Mouse (Mus musculus) kidney, postnatal 25 days (tissue): ENCODE results near the gene Zc3h7b.
"Not testable (repeated sequence)": the region's sequence is repeated elsewhere in the genome, so short reads cannot be mapped to it uniquely, and the experiment has no call there.

Experiments
- DNase-seq, 2 experiments: peaks; one replicate each; pipeline ENCODE4 v3.0.0; 2021; ENCODE audit warnings: mixed read lengths in 2 of 2

Zc3h7b gene

DNA sequence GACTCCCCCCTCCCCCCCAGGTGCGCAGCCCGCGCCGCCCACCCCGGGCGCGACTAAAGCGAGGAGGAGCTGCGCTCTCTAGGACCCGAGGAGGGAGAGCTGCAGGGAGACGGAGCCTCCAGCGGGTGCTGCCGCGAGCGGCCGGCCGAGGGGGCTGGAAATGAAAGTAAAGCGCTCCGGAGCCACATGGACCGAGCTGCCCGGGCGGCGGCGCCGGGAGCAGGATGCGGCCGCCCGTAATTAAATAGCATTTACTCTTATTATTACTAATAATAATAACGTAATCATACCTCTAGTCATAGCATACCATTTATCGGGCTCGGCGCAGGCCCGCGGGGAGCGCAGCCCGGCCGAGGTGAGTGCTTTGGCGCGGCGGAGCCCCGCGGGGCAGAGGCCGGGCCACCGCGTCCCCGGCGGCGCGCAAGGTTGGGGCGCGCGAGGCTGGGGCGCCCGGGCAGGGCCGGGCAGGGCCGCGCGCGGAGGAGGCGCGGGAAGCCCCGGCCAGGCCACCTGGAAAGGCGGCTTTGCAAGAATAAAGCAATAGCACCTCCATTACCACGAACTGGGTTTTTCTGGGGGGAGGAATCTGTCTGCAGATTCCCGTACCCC, at the start of gene Zc3h7b, which contains the start of gene Rangap1:
Gene Zc3h7b, plus strand, starts transcription at position 66 of the 609 bp plus-strand sequence.
Gene Rangap1, minus strand, starts transcription at position 539 of the 609 bp plus-strand sequence.
- peak; percentile 79 to 90 for DNase-seq

DNA sequence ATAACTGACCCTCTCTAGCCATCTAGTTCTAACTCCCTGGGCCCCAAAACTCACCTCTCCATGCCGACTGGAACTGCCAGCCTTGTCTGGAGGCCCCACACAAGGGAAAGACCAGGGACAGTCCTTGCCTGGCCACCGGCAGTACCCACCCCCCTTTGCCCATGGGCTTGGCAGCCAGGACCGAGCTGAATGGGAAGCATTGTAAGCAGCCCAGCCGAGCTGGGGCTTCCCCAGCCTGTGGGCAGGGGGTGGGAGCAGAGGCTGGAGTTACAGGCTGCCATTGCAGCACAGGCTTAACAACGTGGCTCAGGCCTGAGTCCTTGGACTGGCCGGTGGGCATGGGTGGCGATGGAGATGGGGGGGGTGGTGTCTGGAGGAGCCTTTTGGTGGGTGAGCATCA, 47.7 kb upstream of the Zc3h7b start, which contains the start of gene Chadl:
Gene Chadl, minus strand, starts transcription at position 113 of the 400 bp plus-strand sequence.
- DNase-seq: peak in 1 of 2 experiments; percentile 39

DNA sequence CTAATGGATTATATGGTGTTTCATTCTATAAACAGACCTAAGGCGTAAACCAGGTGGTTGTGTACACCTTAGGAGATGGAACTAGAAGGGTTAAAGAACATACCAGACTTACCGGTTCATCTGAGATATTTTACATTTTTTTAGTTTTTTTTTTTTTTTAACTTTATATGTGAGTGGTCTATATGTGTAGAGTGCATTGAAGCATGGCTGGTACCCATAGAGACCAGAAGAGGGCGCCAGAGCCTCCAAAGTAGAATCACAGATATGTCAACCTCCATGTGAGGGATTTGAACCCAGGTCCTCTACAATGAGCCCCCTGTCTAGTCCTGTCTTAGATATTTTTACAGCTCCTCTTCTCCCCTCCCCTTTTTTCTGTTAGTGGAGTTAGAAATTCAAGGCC, 47.0 kb upstream of the Zc3h7b start:
- peak; percentile 50 to 58 for DNase-seq

DNA sequence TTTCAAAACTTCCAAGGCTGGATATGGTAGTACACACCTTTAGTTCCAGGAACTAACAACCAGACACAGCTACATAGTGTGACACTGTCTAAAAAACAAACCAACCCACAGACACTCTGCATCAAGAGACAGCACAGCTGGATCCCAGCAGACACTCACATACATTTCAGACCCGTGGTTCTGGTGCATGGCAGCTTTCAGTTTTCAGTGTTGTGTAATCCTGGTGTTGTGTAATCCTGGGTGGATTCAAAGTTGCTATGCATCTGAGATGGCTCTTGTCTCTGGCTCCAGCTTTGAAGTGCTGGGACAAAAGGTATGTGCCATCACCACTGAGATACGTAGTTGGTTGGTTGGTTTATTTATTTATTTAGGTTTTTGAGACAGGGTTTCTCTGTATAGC, 46.3 kb upstream of the Zc3h7b start:
- no peak for DNase-seq

DNA sequence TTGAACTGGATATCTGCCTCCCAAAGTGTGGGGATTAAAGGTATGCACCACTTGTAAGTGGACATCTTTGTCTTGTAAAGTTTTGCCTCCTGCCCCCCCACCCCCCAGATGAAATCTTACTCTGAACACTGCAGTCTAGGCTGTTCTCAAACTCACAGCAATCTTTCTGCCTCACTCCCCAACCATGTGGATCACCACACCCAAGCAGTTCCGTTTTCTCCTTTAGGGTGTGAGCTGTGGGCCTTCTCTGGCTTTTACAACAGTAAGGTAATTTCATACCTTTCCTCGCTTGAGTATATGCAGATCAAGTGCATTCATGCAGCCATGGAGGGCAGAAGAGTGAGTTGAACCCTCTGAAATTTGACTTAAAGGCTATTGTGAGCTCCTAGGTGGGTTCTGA, 44.7 kb upstream of the Zc3h7b start:
- no peak for DNase-seq

DNA sequence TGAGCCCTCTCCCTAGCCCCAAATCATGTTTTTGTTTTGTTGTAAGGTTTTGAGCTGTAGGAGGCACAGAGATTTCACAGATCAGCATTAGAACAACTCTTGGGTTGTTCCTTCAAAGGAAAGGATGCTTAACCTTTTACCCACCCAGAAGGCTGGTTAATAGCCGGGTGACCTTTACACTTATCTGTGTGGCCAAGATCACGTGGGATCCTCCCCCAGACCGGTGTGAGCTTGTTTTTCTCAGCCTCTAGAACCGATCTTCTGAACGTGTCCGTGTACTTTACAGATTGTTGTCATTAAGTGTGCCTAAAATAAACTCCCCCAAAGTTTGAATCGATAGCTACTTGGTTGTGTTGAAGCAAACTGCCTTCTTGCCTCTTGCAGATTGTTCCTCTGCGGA, 44.3 kb upstream of the Zc3h7b start:
- DNase-seq: peak; percentile 74 to 87

DNA sequence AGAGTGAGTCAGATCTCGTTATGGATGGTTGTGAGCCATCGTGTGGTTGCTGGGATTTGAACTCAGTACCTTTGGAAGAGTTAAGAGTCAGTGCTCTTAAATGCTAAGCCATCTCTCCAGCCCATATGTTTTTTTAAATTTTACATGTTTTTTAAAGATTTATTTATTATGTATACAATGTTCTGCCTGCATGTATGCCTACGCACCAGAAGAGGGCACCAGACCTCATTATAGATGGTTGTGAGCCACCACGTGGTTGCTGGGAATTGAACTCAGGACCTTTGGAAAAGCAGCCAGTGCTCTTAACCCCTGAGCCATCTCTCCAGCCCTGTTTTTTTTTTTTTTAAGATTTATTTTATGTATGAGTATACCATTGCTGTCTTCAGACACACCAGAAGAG, 43.5 kb upstream of the Zc3h7b start:
- not testable (repeated sequence) for DNase-seq

DNA sequence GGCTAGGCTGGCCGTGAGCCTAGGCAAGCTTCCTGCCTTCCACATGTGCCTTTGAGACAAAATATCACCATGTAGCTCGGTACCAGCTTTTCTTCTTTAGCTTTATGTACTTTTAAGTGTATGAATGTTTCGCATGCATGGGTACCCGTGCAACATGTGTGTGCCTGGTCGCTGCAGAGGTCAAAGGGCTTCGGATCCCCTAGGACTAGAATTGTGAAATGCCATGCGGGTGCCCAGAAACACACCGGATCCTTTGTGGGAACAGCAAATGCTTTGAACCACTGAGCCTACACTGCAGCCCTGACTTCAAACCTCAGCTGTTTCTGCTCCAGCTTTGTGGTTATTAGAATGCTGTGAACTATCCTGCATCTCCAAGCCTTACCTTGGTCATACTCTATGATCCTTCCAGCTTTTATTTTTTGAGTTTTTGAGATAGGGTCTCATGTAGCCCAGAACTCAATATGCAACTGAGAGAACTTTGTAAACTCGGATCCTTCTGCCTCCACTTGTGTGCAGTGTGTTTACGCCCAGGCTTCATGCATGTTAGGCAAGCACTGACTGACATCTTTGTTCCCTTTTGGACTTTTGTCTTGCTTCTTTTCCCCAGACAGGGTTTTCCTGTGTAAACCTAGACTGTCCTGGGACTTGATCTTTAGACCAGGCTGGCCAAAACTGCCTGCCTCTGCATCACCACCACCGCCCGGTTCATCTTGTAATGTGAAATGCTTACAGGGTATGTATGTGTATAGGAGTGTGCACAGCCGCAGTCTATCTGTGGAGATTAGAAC, 42.4 kb upstream of the Zc3h7b start:
- no peak for DNase-seq

DNA sequence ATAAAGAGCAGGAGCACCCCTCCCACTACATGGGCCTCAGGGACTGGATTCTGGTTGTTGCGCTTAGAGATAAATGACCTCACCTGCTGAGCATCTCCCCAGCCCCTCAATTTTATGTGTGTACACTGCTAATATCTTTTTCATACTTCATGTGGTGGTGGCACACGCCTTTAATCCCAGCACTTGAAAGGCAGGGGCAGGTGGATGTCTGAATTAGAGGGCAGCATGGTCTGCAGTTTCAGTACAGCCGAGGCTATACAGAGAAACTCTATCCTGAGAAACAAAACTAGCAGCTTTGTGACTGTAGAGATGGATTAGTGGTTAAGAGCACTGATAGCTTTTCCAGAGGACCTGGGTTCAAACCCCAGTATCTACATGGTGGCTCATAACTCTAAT, 41.8 kb upstream of the Zc3h7b start:
- no peak for DNase-seq

DNA sequence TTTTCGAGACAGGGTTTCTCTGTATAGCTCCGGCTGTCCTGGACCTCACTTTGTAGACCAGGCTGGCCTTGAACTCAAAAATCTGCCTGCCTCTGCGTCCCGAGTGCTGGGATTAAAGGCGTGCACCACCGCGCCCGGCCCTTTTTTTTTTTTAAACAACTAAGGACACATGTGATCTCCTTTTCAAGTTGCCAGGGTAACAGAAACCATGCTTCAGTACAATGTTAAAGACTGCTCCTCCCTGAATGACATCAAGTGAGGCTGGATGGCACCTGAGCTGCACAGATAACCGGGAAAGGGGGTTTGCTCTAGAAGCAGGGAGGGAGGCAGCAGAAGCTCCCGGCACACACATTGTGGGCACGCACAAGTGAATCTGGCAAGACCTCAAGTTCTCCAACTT, 35.9 kb upstream of the Zc3h7b start:
- no peak for DNase-seq

DNA sequence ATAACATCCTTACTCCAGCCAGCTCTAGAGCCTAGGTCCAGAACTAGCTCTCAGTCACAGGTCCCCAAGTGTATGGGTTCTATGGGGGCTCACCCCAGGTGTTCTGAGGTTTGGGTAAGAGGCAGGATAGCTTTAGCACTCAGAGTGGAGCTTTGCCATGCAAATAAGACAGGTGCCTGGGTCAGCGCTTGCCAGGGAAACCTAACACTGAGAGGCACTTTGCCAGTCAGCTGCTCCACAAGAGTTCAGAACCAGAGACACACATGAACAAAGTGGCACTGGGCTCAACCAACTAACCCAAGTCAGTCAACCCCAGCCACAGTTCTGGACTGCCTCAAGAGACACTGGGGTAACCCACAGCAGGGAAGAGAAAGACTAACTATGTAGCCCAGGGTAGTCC, 35.2 kb upstream of the Zc3h7b start:
- no peak for DNase-seq

DNA sequence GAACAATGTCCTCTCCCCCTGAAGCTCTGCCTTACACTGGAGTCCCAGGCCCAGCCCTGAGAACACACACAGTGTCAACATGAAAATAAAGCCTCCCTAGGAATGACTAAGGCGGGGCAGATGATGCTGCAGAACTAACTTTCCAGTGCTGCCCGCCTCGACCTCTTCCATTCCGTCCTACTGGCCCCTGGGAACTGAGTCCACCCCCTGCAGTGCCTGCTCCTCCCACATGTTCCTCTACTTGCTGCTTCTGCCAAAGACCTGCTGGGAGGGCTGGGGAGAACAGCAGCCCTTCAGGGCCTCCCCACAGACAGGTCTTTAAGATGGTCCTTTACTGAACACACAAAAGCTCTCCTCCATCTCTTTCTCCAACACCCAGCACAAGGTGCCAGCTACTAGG, 34.1 kb upstream of the Zc3h7b start:
- DNase-seq: peak in 1 of 2 experiments; percentile 60

DNA sequence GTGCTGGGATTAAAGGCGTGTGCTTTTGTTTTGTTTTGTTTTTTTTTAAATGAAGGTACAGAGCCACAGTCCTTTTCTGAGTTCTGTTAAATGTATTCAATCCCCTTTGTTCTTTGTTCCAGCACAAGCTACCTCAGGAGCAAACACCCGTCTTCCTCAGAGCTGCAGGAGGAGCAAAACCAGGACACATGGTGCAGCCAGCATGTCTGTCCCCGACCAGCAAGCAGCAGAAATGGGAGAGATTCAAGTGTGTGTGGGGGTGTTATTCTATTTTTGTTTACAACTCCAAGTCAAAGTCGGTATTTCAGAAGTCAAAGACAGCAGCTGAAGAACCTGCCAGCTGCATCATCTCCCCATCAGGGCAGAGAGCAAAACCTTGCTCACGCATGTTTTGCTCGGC, 31.1 kb upstream of the Zc3h7b start:
- no peak for DNase-seq

DNA sequence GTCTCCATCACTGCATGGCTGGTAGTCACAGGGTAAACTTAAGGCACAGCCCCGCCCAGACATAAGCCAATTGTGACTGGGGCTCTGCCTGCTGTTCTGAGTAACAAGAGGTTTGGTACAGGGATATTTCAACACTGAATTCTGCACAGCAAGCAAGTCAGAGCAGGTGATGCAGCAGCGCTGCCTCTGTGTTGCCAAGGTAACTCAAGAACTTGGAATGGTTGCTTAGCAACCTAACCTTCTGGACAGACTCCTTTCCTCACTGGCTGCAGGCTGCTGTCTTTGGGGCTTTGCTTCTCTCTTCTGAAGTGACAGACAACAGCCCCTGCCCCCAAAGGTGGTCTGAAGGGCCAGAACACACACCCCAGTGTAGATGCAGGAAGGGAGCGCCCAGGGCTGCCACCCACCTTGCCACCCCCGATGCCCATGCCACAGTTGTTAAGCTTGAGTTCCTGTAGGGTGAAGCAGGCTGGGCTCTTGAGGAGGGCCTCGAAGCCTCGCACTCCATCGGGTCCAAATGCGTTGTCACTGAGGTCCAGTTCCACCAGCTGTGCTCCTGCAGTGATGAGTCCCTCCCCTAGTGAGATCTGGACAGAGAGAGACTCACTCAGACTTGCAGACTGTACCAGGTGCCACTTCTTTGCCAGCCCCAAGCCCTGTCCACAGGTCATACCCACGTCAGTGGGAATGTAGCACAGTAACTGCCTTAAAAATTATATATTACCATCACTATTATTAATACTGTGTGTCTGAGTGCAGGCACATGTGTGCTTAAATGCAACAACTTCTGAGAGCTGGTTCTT, 26.3 kb upstream of the Zc3h7b start:
- no peak for DNase-seq

DNA sequence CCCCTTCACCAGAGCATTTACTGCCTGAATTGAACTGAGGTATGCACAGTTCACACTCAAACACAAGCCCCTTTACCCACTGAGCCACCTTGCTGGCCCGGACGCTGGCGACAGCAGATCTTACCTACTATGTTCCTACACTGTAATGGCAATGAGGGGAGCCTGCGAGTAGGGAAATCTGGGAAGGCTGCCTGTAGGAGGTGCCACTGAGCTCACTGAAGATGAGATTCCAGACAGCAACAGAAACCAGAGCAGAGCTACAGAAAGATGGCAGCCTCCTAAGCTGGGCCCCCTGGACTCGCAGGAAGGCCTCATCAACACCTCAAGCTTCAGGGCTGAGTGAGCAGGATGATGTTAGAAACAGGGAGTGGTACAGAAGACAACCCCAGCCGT, 25.7 kb upstream of the Zc3h7b start:
- DNase-seq: no peak

DNA sequence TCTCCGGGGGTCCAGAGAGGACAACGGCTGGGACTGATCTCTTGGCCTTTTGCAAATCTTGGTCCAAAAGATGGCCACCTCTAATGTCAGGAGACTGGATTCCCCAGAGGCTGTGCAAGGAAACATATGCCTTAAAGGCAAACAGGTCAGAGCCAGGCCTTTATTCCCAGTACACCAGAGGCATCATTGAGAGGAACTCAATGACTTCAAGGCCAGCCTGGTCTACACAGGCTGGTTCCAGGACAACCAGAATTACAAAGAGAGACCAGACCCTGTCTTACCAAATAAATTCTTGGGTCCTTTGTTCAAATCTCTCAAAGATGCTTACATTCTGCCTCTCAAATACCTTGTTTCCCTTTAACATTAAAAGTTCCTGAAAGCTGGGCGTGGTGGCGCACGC, 22.5 kb upstream of the Zc3h7b start:
- no peak for DNase-seq

DNA sequence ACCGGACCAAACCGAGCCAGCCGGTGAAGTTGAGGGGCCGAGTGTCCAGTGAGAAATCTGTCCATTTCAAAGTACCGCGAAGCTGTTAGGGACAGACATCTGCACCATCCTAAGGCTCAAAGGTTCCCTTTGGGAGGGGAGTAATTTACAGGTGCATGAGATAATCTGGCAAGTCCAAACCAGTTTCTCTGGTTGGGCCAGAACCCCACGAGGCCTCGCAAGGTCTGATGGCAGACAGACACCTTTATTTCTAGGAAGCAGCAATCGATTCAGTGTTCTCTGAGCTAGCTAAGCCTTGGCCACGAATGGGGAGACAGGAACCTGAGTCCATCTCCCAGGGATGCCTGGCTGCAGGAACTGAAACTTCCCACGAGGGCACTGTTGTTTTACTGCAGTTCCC, 21.2 kb upstream of the Zc3h7b start:
- no peak for DNase-seq

DNA sequence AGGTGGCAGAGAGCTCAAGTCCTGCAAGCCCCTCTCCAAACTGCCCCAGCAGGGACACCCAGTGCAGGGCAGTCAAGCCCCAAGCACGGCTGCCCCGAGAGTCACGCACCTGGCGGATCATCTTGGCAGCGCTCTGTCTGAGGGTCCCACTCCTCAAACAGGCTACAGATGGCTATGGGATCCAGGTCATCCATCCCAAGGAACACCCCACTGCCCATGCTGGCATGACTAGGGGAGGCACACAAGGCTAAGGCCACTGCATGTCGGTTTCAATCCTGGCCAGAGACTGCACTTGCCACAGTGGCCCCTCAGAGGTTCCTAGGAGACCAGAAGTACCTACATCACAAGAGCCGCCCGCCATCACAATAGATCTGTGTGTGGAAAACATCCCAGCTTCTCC, 18.9 kb upstream of the Zc3h7b start:
- no peak for DNase-seq

DNA sequence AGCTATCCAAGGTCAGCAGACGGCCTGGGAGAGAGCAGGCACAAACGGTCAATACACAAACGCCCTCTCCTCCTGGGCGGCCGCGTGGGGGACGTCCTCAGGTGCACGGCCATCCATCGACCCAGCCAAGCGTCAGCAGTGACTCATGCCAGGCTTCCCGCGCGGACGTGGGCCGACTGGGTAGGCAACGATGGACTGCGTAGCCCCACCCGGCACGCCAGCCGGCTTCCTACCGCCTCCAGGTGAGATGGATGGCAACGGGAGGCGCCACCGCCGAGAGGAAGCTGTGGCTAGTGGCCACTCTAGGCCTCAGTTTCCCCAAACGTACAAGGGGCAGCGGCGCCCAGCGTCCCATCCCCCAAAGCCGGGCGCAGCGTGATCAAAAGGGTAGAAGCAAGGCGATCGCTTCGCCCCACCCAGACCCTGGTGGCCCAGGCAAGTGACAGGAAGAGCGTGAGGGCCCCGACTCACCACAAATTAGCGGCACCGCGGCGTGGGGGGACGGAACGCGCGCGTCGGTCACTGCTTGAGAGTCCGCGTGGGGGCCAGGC, 15.5 kb upstream of the Zc3h7b start:
- peak; percentile 23 to 71 for DNase-seq

DNA sequence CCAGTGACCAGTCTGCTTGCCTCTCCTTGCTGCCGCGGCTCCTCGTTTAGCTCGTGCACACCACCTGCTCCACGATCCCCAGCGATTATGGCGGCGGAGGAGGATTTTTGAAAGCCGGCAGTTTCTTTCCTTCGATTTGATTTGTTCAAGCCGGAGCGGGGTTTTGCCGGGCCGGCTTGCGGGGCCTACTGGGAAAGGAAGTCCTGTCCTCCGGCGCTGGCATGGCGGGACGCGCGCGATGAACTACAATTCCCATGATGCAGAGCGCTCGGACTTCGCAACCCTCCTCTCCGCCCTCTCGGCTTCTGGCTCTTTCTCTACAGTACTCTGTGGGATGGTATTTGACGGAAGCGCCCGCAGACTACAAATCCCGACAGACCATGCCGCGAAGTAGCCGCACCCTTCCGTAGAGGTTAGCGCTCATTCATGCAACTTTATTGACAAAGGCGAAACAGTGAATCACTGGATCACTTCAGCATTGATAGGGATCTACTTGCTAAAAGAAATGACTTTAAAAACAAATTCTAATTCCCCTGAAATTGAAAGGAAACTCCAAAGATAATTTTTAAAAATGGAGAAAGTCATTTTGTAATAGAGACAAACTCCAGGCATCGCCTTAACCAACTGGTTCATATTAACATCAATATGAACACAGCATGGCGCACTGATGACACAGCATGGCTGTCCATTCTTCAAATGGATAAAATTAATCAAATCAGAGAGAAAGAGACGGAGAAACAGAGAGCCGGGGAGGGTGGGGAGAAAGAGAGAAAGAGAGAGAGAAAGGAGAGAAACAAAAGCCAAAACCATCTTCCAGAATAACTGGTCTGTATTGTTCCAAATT, 14.8 kb upstream of the Zc3h7b start:
- peak; percentile 97 to 99 for DNase-seq

DNA sequence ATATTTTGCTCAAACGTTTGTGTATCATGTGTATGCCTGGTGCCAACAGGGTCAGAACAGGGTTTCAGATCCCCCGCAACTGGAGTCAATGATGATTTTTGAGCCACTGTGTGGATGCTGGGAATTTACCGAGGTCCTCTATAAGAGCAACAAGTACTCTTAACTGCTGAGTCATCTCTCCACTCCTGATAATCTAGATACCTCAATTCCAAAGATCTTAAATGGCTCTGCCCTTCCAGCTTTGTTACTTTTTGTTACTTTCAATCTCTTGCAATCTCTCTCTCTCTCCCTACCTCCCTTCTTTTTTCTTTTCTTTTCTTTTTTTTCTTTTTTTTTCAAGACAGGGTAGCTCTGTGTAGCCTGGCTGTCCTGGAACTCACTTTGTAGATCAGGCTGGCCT, 9.8 kb upstream of the Zc3h7b start:
- no peak for DNase-seq

DNA sequence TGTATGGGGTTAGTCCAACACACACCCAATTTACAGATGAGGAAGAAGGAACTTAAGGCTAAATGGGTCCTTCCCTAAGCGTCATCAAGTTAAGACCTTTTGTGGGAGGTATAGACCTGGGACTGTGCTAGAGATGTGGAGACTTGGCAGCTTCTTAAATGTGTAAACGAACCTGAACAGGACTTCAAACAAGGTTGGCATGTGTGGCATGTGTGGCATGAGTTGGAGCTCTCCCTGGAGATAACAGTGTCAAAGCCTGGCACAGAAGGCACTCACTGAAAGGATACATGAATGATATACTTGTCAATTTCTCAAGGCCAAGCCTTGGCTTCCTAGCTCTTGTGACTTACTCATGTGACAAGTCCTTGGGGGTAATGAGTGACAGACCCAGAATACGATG, 5.6 kb upstream of the Zc3h7b start:
- DNase-seq: no peak
